Mouse (Mus musculus) stomach, postnatal 0 days (tissue): ENCODE measurements around the gene Cmip.

Experiments used
- CTCF ChIP-seq: IDR thresholded peaks from 2 replicates; pipeline ENCODE4 v1.5.1; 2016; ENCODE audit warnings: antibody characterized with exemption, low read depth, mild to moderate bottlenecking, moderate library complexity
- EP300 ChIP-seq: optimal IDR thresholded peaks from 2 replicates; pipeline ENCODE3; 2016; ENCODE audit warnings: antibody characterized with exemption

- no peak for TF ChIP-seq CTCF
- TF ChIP-seq EP300: no peak
Measured at GRCm38 (mm10) chr8:117310961-117311561, 54.2 kb downstream of the Cmip start.
